Mouse (Mus musculus): ENCODE data around the gene Itgal. TPM values are rescaled to one million over a fixed set of nuclear protein-coding genes. Genes with fewer than 3 reads are reported as not detected.
"Not testable (repeated sequence)": the region's sequence is repeated elsewhere in the genome, so short reads cannot be mapped to it uniquely, and the experiment has no call there.

The Itgal gene
- polyA plus RNA-seq, 1 experiment = 0.81 TPM

GRCm38 (mm10) chr7:127364166-127364565 is 68.1 kb downstream of the Itgal start:
- no peaks in the 10 kb centered on the region for H3K27me3 ChIP-seq (ENCODE audit: control insufficient read depth, insufficient read depth, low read length, poor library complexity, severe bottlenecking)
- no peak for TF ChIP-seq CTCF (IDR thresholded peaks at IDR 0.05; ENCODE audit: low read depth, low read length)
- TF ChIP-seq EP300 (IDR thresholded peaks at IDR 0.05; ENCODE audit: insufficient read depth, low read depth, low read length) = no peak
- TF ChIP-seq POLR2A (IDR thresholded peaks at IDR 0.05; ENCODE audit: insufficient read depth, low read length) = no peak

GRCm38 (mm10) chr7:127366249-127366648 is 70.2 kb downstream of the Itgal start:
- Histone ChIP-seq H3K36me3 (ENCODE audit: control insufficient read depth, insufficient read depth, low read length, poor library complexity, severe bottlenecking) (no peaks in the 10 kb centered on the region), H3K27ac (ENCODE audit: insufficient read depth, low read length) (no peak overlapping the region), H3K4me3 (ENCODE audit: low read depth, low read length) (no peak overlapping the region), H3K4me1 (ENCODE audit: control insufficient read depth, insufficient read depth, low read length) (no peaks in the 10 kb centered on the region), H3K9ac (ENCODE audit: low read depth, poor library complexity, severe bottlenecking) (no peak overlapping the region), H3K27me3 (ENCODE audit: control insufficient read depth, insufficient read depth, low read length, poor library complexity, severe bottlenecking) (no peaks in the 10 kb centered on the region), H3K9me3 (replicated peaks; ENCODE audit: control insufficient read depth, insufficient read depth, low read length, poor library complexity, severe bottlenecking) (no peaks in the 10 kb centered on the region; the same call in 1 of the 2 replicates)
- no peak for TF ChIP-seq EP300 (IDR thresholded peaks at IDR 0.05; ENCODE audit: insufficient read depth, low read depth, low read length)
- no peak for TF ChIP-seq POLR2A (IDR thresholded peaks at IDR 0.05; ENCODE audit: insufficient read depth, low read length)
- TF ChIP-seq CTCF (IDR thresholded peaks at IDR 0.05; ENCODE audit: low read depth, low read length) = no peak

More at GRCm38 (mm10) chr7:127364166-127364565, 68.1 kb downstream of the Itgal start:
- Histone ChIP-seq H3K9me3 (replicated peaks; ENCODE audit: control insufficient read depth, insufficient read depth, low read length, poor library complexity, severe bottlenecking) (no peaks in the 10 kb centered on the region; the same call in 1 of the 2 replicates), H3K4me1 (ENCODE audit: control insufficient read depth, insufficient read depth, low read length) (no peaks in the 10 kb centered on the region), H3K9ac (ENCODE audit: low read depth, poor library complexity, severe bottlenecking) (no peak overlapping the region), H3K27ac (ENCODE audit: insufficient read depth, low read length) (no peak overlapping the region), H3K4me3 (ENCODE audit: low read depth, low read length) (no peak overlapping the region), H3K36me3 (ENCODE audit: control insufficient read depth, insufficient read depth, low read length, poor library complexity, severe bottlenecking) (no peaks in the 10 kb centered on the region)

DNA sequence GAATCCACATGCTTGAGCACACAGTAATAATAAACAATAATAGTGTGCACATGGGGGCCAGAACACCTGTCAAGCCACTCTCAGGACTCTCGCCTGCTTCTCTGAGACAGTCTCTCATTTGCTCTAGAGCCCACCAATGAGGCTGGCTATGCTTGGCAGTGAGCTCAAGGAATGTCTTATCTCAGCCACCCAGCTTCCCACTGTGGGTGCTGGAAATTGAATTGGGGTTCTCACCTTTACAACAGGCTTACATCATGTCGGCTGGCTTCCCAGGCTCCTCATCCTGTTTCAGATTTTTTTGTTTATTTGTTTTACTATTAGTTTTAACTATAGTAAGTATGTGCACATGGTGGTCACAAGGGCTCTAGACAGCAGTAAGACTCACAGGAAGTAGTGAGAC is 75.2 kb downstream of the Itgal start:
- no peaks in the 10 kb centered on the region for H3K27me3 ChIP-seq (ENCODE audit: control insufficient read depth, insufficient read depth, low read length, poor library complexity, severe bottlenecking)
- no peak overlapping the region for H3K9ac ChIP-seq (ENCODE audit: low read depth, poor library complexity, severe bottlenecking)
- H3K36me3 ChIP-seq (ENCODE audit: control insufficient read depth, insufficient read depth, low read length, poor library complexity, severe bottlenecking) = no peaks in the 10 kb centered on the region
- no peak for TF ChIP-seq POLR2A (IDR thresholded peaks at IDR 0.05; ENCODE audit: insufficient read depth, low read length)
- no peak for TF ChIP-seq EP300 (IDR thresholded peaks at IDR 0.05; ENCODE audit: insufficient read depth, low read depth, low read length)
- no peak for TF ChIP-seq CTCF (IDR thresholded peaks at IDR 0.05; ENCODE audit: low read depth, low read length)
- no peaks in the 10 kb centered on the region for H3K4me1 ChIP-seq (ENCODE audit: control insufficient read depth, insufficient read depth, low read length)
- no peak overlapping the region for H3K27ac ChIP-seq (ENCODE audit: insufficient read depth, low read length)
- no peaks in the 10 kb centered on the region; the same call in 1 of the 2 replicates for H3K9me3 ChIP-seq (replicated peaks; ENCODE audit: control insufficient read depth, insufficient read depth, low read length, poor library complexity, severe bottlenecking)
- H3K4me3 ChIP-seq (ENCODE audit: low read depth, low read length) = no peak overlapping the region

DNA sequence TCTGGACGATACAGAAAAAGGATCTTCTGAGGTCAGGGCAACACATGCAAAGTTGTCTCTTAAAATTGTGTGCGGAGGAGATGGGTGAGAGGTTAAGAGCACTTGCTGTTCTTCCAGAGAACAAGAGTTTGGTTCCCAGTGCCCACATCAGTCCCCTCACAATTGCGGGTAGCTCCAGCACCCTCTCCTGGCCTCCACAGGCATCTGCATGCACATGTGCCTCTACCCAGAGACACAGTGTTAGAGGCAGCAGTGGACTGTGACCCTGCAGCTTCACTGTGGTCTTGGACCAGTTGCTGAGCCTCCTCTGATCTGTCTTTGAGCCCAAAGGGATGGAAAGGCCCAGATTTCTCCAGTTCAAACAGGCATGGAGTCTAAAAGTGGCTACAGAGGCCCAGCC is 75.8 kb downstream of the Itgal start:
- not testable (repeated sequence) for H3K9ac ChIP-seq (ENCODE audit: low read depth, poor library complexity, severe bottlenecking); H3K4me3 ChIP-seq (ENCODE audit: low read depth, low read length); H3K9me3 ChIP-seq (replicated peaks; ENCODE audit: control insufficient read depth, insufficient read depth, low read length, poor library complexity, severe bottlenecking); H3K4me1 ChIP-seq (ENCODE audit: control insufficient read depth, insufficient read depth, low read length); H3K27ac ChIP-seq (ENCODE audit: insufficient read depth, low read length); H3K27me3 ChIP-seq (ENCODE audit: control insufficient read depth, insufficient read depth, low read length, poor library complexity, severe bottlenecking); H3K36me3 ChIP-seq (ENCODE audit: control insufficient read depth, insufficient read depth, low read length, poor library complexity, severe bottlenecking)
- TF ChIP-seq CTCF (IDR thresholded peaks at IDR 0.05; ENCODE audit: low read depth, low read length) = peak; percentile 57

GRCm38 (mm10) chr7:127375271-127376245 is 79.5 kb downstream of the Itgal start, which contains the start of gene Zfp747:
TSS of gene Zfp747 (minus strand) at chr7:127376050.
- H3K4me1 ChIP-seq (ENCODE audit: control insufficient read depth, insufficient read depth, low read length); H3K27ac ChIP-seq (ENCODE audit: insufficient read depth, low read length); H3K9me3 ChIP-seq (replicated peaks; ENCODE audit: control insufficient read depth, insufficient read depth, low read length, poor library complexity, severe bottlenecking); H3K36me3 ChIP-seq (ENCODE audit: control insufficient read depth, insufficient read depth, low read length, poor library complexity, severe bottlenecking); H3K27me3 ChIP-seq (ENCODE audit: control insufficient read depth, insufficient read depth, low read length, poor library complexity, severe bottlenecking): not testable (repeated sequence)
- peak; percentile 56 for TF ChIP-seq CTCF (IDR thresholded peaks at IDR 0.05; ENCODE audit: low read depth, low read length)
- TF ChIP-seq EP300 (IDR thresholded peaks at IDR 0.05; ENCODE audit: insufficient read depth, low read depth, low read length) = peak; percentile 35; the same call in 1 of the 2 replicates
- peak; percentile 76 for TF ChIP-seq POLR2A (IDR thresholded peaks at IDR 0.05; ENCODE audit: insufficient read depth, low read length)
- Histone ChIP-seq H3K4me3 (ENCODE audit: low read depth, low read length) (peak within 1 kb of the TSS; percentile 96), H3K9ac (ENCODE audit: low read depth, poor library complexity, severe bottlenecking) (peak within 1 kb of the TSS; percentile 61)

- Histone ChIP-seq H3K9me3 (replicated peaks; ENCODE audit: control insufficient read depth, insufficient read depth, low read length, poor library complexity, severe bottlenecking) (no peaks in the 10 kb centered on the region), H3K4me1 (ENCODE audit: control insufficient read depth, insufficient read depth, low read length) (no peaks in the 10 kb centered on the region), H3K27ac (ENCODE audit: insufficient read depth, low read length) (no peak overlapping the region), H3K27me3 (ENCODE audit: control insufficient read depth, insufficient read depth, low read length, poor library complexity, severe bottlenecking) (no peaks in the 10 kb centered on the region), H3K9ac (ENCODE audit: low read depth, poor library complexity, severe bottlenecking) (no peak overlapping the region), H3K36me3 (ENCODE audit: control insufficient read depth, insufficient read depth, low read length, poor library complexity, severe bottlenecking) (no peaks in the 10 kb centered on the region), H3K4me3 (ENCODE audit: low read depth, low read length) (no peak overlapping the region)
- TF ChIP-seq EP300 (IDR thresholded peaks at IDR 0.05; ENCODE audit: insufficient read depth, low read depth, low read length) (no peak), POLR2A (IDR thresholded peaks at IDR 0.05; ENCODE audit: insufficient read depth, low read length) (no peak), CTCF (IDR thresholded peaks at IDR 0.05; ENCODE audit: low read depth, low read length) (no peak)
Observed at GRCm38 (mm10) chr7:127378310-127378921, 82.4 kb downstream of the Itgal start.

Other genes starting within 250 kb of the Itgal start
- not detected in 2 replicates for gene Zg16, start 208.9 kb upstream of the Itgal start, polyA plus RNA-seq (2011; ENCODE audit: insufficient read depth, insufficient read length, low read depth, missing spikeins)
- gene AI467606, start 204.9 kb upstream of the Itgal start, polyA plus RNA-seq (2011; ENCODE audit: insufficient read depth, insufficient read length, low read depth, missing spikeins) = 1.6 TPM in 2 replicates
- 8.6 and 9.3 TPM in 2 replicates for gene Qprt, start 174.0 kb upstream of the Itgal start, polyA plus RNA-seq (2011; ENCODE audit: insufficient read depth, insufficient read length, low read depth, missing spikeins)
- 1.5 and 2.2 TPM in 2 replicates for gene Spn, start 158.4 kb upstream of the Itgal start, polyA plus RNA-seq (2011; ENCODE audit: insufficient read depth, insufficient read length, low read depth, missing spikeins)
- gene Cd2bp2, start 100.2 kb upstream of the Itgal start, polyA plus RNA-seq (2011; ENCODE audit: insufficient read depth, insufficient read length, low read depth, missing spikeins) = 98.6 and 120 TPM in 2 replicates
- 42.8 and 55.5 TPM in 2 replicates for gene Tbc1d10b, start 87.8 kb upstream of the Itgal start, polyA plus RNA-seq (2011; ENCODE audit: insufficient read depth, insufficient read length, low read depth, missing spikeins)
- gene Mylpf, start 87.4 kb upstream of the Itgal start, polyA plus RNA-seq (2011; ENCODE audit: insufficient read depth, insufficient read length, low read depth, missing spikeins) = 278 and 351 TPM in 2 replicates
- 52.1 and 57.0 TPM in 2 replicates for gene Zfp553, start 63.2 kb upstream of the Itgal start, polyA plus RNA-seq (2011; ENCODE audit: insufficient read depth, insufficient read length, low read depth, missing spikeins)
- 210 and 229 TPM in 2 replicates for gene Sept1, start 63.1 kb upstream of the Itgal start, polyA plus RNA-seq (2011; ENCODE audit: insufficient read depth, insufficient read length, low read depth, missing spikeins)
- 8.2 and 8.7 TPM in 2 replicates for gene Zfp771, start 52.0 kb upstream of the Itgal start, polyA plus RNA-seq (2011; ENCODE audit: insufficient read depth, insufficient read length, low read depth, missing spikeins)
- gene Dctpp1, start 35.6 kb upstream of the Itgal start, polyA plus RNA-seq (2011; ENCODE audit: insufficient read depth, insufficient read length, low read depth, missing spikeins) = 133 and 135 TPM in 2 replicates
- 77.5 and 80.3 TPM in 2 replicates for gene Sephs2, start 22.2 kb upstream of the Itgal start, polyA plus RNA-seq (2011; ENCODE audit: insufficient read depth, insufficient read length, low read depth, missing spikeins)
- 7.0 and 7.8 TPM in 2 replicates for gene Zfp768, start 49.3 kb downstream of the Itgal start, polyA plus RNA-seq (2011; ENCODE audit: insufficient read depth, insufficient read length, low read depth, missing spikeins)
- 4.2 and 7.5 TPM in 2 replicates for gene Zfp747, start 79.8 kb downstream of the Itgal start, polyA plus RNA-seq (2011; ENCODE audit: insufficient read depth, insufficient read length, low read depth, missing spikeins)
- 1.7 and 2.1 TPM in 2 replicates for gene 9130019O22Rik, start 90.9 kb downstream of the Itgal start, polyA plus RNA-seq (2011; ENCODE audit: insufficient read depth, insufficient read length, low read depth, missing spikeins)
- gene E430018J23Rik, start 97.4 kb downstream of the Itgal start, polyA plus RNA-seq (2011; ENCODE audit: insufficient read depth, insufficient read length, low read depth, missing spikeins) = 2.0 and 6.1 TPM in 2 replicates
- gene Zfp764, start 110.6 kb downstream of the Itgal start, polyA plus RNA-seq (2011; ENCODE audit: insufficient read depth, insufficient read length, low read depth, missing spikeins) = 1.4 and 1.9 TPM in 2 replicates
- gene Zfp688, start 125.8 kb downstream of the Itgal start, polyA plus RNA-seq (2011; ENCODE audit: insufficient read depth, insufficient read length, low read depth, missing spikeins) = 20.3 and 24.9 TPM in 2 replicates
- 2.7 and 2.8 TPM in 2 replicates for gene Zfp689, start 152.9 kb downstream of the Itgal start, polyA plus RNA-seq (2011; ENCODE audit: insufficient read depth, insufficient read length, low read depth, missing spikeins)
- gene Prr14, start 163.4 kb downstream of the Itgal start, polyA plus RNA-seq (2011; ENCODE audit: insufficient read depth, insufficient read length, low read depth, missing spikeins) = 45.3 and 48.0 TPM in 2 replicates
- 21.8 and 25.3 TPM in 2 replicates for gene Fbrs, start 182.9 kb downstream of the Itgal start, polyA plus RNA-seq (2011; ENCODE audit: insufficient read depth, insufficient read length, low read depth, missing spikeins)
- gene Srcap, start 215.7 kb downstream of the Itgal start, polyA plus RNA-seq (2011; ENCODE audit: insufficient read depth, insufficient read length, low read depth, missing spikeins) = 106 and 114 TPM in 2 replicates
- gene Gm42715, start 223.3 kb downstream of the Itgal start, polyA plus RNA-seq (2011; ENCODE audit: insufficient read depth, insufficient read length, low read depth, missing spikeins) = 13.0 and 13.6 TPM in 2 replicates

Measured in ES-Bruce4 (cell line).